Mouse (Mus musculus): ENCODE results near the gene Slitrk5.
"Not testable (repeated sequence)": the region's sequence is repeated elsewhere in the genome, so short reads cannot be mapped to it uniquely, and the experiment has no call there.

Slitrk5 gene

DNA sequence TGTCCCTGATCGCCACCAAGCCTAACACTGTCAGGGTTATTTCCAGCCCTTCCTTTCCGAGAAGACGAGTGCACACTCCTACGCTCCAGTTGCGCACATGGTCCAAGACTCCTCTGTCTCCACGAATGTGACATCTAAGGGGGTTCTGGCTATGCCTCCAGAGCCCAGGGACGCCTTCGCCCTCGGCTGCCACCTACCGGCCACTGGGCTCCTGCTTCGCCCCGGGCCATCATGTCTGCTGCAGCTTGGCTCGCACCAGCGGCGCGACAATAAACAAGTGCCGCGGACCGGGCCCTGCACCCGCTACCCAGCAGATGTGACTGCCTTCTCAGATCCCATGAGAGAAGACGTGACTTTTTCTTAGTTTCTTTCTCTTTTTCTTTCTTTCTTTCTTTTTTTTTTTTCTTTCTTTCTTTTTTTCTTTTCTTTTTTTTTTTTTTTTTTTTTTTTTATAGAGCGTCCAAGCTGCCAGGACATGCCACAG is at the start of gene Slitrk5:
Slitrk5 (plus strand) TSS at position 434 of the 484 bp plus-strand sequence.
- Histone ChIP-seq H3K27me3 (ENCODE audit: control insufficient read depth, insufficient read depth, low read length, poor library complexity, severe bottlenecking) (no peaks in the 10 kb centered on the region; the same call in none of the 2 replicates), H3K36me3 (ENCODE audit: control insufficient read depth, insufficient read depth, low read length, poor library complexity, severe bottlenecking) (no peaks in the 10 kb centered on the region)
- DNase-seq (ENCODE audit: low read depth, low spot score): no peak

DNA sequence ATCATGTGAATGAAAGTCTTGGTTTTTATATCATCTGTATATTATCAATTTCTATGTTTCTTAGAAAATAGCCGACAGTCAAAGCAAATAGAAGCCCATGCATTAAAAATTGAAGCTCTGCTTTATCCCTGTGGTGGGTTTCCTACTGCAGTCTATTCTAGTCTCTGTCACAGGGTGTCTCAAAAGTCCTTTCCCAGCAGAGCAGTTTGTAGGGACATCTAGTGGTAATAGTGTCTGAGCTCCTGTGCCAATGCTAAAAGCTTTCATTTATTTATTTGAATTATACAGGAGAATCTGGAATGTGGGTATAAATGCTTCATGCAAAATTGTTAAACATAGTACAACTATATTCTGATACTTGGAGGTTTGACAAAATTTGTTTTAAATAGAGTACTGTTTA is 2.0 kb upstream of the Slitrk5 start:
- H3K27me3 ChIP-seq (ENCODE audit: control insufficient read depth, insufficient read depth, low read length, poor library complexity, severe bottlenecking): no peaks in the 10 kb centered on the region; the same call in none of the 2 replicates
- no peak for DNase-seq (ENCODE audit: low read depth, low spot score)
- H3K36me3 ChIP-seq (ENCODE audit: control insufficient read depth, insufficient read depth, low read length, poor library complexity, severe bottlenecking): no peaks in the 10 kb centered on the region

DNA sequence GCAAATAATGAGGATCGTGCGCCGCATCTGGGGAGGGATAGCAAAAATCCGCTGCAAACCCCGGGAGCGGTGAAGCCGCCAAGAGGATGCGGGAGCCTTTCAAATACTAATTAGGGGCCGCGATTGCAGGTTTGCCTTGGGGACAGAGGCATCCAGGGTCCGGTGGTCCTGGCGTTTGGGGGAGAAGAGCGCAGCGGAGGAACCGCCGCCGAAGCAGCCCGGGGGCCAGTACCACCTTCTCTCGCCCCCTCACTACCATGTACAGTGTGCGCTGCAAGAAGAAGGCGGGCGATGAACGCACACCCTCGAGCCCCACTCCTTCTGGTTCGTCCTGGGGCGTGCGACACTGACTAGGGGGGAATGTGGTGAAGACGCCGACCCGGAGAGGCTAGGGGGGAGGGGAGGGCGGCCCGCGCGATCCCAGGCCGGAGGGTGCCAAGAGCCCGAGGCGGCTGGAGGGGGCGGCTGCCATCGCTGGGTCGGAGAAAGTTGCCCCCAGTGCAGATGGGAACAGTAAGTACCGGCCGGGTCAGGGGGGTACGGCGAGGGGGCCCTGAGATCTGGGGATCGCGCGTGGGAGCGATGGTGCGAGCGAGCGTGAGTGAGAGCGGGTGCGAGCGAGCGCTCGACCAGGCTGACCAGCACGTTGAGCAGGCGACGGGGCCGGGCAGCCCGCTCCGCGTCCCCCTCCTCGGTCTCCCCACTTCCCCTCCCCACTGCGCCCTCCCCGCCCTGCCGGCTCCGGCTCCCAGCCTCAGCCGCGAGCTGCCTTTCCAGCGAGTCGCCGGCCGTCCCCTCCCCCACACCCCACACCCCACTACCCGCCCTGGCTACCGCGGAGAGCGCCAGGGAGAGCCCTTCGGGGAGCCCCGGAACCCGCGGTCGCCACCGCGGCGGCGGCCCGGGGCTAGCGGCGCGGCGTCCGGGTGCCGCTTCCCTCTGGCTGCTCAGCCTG is 591 bp downstream of the Slitrk5 start:
- H3K36me3 ChIP-seq (ENCODE audit: control insufficient read depth, insufficient read depth, low read length, poor library complexity, severe bottlenecking): no peaks in the 10 kb centered on the region

DNA sequence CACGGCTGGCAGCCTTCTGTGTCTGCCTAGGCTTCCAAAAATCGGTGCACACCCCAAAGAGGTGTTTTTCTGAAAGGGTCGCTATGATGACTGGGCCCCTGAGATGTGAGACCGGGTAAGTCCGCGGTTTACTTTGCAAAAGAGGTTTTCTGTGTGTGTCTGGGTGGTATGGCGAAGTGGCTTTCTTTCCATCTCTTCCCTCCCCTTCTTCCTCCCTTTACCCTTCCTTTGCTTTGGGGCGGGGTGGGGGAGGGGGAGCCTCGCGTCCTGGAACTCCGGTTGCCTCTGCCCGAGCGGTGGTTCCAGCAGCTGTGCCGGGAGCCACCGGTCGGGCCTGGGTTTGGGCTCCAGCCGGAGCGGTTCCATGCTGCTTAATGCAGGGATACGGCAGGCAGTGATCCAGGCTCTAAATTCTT is 1.3 kb downstream of the Slitrk5 start:
- H3K36me3 ChIP-seq (ENCODE audit: control insufficient read depth, insufficient read depth, low read length, poor library complexity, severe bottlenecking): no peaks in the 10 kb centered on the region
- no peak for DNase-seq (ENCODE audit: low read depth, low spot score)
- H3K27me3 ChIP-seq (ENCODE audit: control insufficient read depth, insufficient read depth, low read length, poor library complexity, severe bottlenecking): no peaks in the 10 kb centered on the region; the same call in none of the 2 replicates

More for the DNA sequence above, 591 bp downstream of the Slitrk5 start:
- DNase-seq (ENCODE audit: low read depth, low spot score): no peak
- H3K27me3 ChIP-seq (ENCODE audit: control insufficient read depth, insufficient read depth, low read length, poor library complexity, severe bottlenecking): no peaks in the 10 kb centered on the region; the same call in none of the 2 replicates

GRCm38 (mm10) chr14:111676851-111677291 is 2.0 kb downstream of the Slitrk5 start:
- no peaks in the 10 kb centered on the region for H3K36me3 ChIP-seq (ENCODE audit: control insufficient read depth, insufficient read depth, low read length, poor library complexity, severe bottlenecking)
- no peaks in the 10 kb centered on the region; the same call in none of the 2 replicates for H3K27me3 ChIP-seq (ENCODE audit: control insufficient read depth, insufficient read depth, low read length, poor library complexity, severe bottlenecking)
- DNase-seq (ENCODE audit: low read depth, low spot score): no peak

DNA sequence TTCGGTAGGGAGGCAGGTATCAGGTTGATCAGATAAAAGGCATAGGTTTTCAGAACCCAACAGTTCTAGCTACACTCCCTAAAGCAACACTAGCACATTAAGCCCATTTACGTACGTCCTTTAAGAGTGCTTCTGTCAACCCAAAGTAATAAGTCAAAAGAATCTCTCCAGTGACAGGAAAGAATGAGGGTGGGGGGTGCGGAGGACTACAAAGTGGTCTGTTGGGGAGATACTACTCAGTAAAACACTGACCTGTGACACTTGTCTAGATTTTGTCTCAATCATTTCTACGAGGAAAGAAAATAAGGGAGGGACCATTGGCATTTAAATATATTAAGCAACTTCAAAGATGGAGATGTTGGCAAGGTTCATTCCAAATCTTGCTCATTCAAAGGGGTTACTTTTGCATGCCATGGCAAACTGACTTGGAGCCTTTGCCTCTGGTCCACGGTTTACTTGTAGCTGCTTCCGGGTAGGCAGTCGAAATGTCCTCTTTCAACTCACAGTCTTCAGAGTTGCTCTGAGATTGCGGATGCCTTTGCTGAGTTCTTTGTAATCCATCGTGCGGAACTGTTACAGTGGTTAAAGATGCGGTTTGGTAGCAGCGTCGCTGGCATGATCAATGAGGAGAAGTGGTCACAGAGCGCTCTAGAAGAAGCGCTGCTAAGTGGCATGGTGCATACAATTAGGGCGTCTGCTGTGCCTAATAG is 2.6 kb downstream of the Slitrk5 start:
- Histone ChIP-seq H3K36me3 (ENCODE audit: control insufficient read depth, insufficient read depth, low read length, poor library complexity, severe bottlenecking) (no peaks in the 10 kb centered on the region), H3K27me3 (ENCODE audit: control insufficient read depth, insufficient read depth, low read length, poor library complexity, severe bottlenecking) (no peaks in the 10 kb centered on the region; the same call in none of the 2 replicates)
- no peak for DNase-seq (ENCODE audit: low read depth, low spot score)

DNA sequence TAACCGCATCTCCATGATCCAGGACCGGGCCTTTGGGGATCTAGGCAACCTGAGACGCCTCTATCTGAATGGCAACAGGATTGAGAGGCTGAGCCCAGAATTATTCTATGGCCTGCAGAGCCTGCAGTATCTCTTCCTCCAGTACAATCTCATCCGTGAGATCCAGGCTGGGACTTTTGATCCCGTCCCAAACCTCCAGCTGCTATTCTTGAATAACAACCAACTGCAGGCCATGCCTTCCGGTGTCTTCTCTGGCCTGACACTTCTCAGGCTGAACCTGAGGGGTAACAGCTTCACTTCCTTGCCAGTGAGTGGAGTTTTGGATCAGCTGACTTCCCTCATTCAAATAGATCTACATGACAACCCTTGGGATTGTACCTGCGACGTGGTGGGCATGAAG is 5.4 kb downstream of the Slitrk5 start:
- Histone ChIP-seq H3K27me3 (ENCODE audit: control insufficient read depth, insufficient read depth, low read length, poor library complexity, severe bottlenecking) (no peaks in the 10 kb centered on the region; the same call in none of the 2 replicates), H3K36me3 (ENCODE audit: control insufficient read depth, insufficient read depth, low read length, poor library complexity, severe bottlenecking) (no peaks in the 10 kb centered on the region)
- no peak for DNase-seq (ENCODE audit: low read depth, low spot score)

DNA sequence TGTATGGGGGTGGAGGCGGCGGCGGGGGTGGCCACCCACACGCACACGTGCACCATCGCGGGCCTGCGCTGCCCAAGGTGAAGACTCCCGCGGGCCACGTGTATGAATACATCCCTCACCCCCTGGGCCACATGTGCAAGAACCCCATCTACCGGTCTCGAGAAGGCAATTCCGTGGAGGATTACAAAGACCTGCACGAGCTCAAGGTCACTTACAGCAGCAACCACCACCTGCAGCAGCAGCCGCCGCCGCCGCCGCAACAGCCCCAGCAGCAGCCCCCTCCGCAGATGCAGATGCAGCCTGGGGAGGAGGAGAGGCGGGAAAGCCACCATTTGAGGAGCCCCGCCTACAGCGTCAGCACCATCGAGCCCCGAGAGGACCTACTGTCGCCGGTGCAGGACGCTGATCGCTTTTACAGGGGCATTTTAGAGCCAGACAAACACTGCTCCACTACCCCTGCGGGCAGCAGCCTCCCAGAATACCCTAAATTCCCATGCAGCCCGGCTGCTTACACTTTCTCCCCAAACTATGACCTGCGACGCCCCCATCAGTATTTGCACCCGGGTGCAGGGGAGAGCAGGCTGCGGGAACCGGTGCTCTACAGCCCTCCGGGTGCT is 6.3 kb downstream of the Slitrk5 start:
- DNase-seq (ENCODE audit: low read depth, low spot score): no peak
- no peaks in the 10 kb centered on the region; the same call in 1 of the 2 replicates for H3K27me3 ChIP-seq (ENCODE audit: control insufficient read depth, insufficient read depth, low read length, poor library complexity, severe bottlenecking)
- no peaks in the 10 kb centered on the region for H3K36me3 ChIP-seq (ENCODE audit: control insufficient read depth, insufficient read depth, low read length, poor library complexity, severe bottlenecking)

- H3K27me3 ChIP-seq (ENCODE audit: control insufficient read depth, insufficient read depth, low read length, poor library complexity, severe bottlenecking): no peaks in the 10 kb centered on the region; the same call in 1 of the 2 replicates
- no peak for DNase-seq (ENCODE audit: low read depth, low spot score)
- H3K36me3 ChIP-seq (ENCODE audit: control insufficient read depth, insufficient read depth, low read length, poor library complexity, severe bottlenecking): no peaks in the 10 kb centered on the region
Observed at GRCm38 (mm10) chr14:111681773-111682172, 6.9 kb downstream of the Slitrk5 start.

GRCm38 (mm10) chr14:111683543-111683942 is 8.6 kb downstream of the Slitrk5 start:
- no peak for DNase-seq (ENCODE audit: low read depth, low spot score)
- H3K36me3 ChIP-seq (ENCODE audit: control insufficient read depth, insufficient read depth, low read length, poor library complexity, severe bottlenecking): no peaks in the 10 kb centered on the region
- H3K27me3 ChIP-seq (ENCODE audit: control insufficient read depth, insufficient read depth, low read length, poor library complexity, severe bottlenecking): no peaks in the 10 kb centered on the region; the same call in 1 of the 2 replicates

- not testable (repeated sequence) for DNase-seq (ENCODE audit: low read depth, low spot score); H3K36me3 ChIP-seq (ENCODE audit: control insufficient read depth, insufficient read depth, low read length, poor library complexity, severe bottlenecking)
Observed at GRCm38 (mm10) chr14:111690139-111690538, 15.2 kb downstream of the Slitrk5 start.

DNA sequence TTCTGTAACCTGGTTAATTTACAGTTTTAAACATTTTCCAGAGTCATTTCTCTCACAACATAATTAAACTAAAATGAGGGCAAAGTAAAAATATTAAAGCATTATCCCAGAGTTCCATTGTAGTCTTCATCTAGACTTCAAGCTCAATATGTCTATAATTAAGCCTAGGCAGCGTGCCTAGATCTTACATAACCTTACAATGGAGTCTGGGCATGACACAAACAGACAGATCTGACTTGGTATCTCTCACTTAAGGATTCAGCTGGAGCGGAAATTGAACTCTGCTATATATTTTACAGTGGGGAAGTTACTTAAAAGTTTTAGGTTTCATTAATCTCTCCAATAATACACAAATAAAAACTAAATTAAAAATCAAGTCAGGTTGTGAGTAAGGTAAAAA is 54.9 kb downstream of the Slitrk5 start:
- no peak for DNase-seq (ENCODE audit: low read depth, low spot score)
- H3K36me3 ChIP-seq (ENCODE audit: control insufficient read depth, insufficient read depth, low read length, poor library complexity, severe bottlenecking): no peaks in the 10 kb centered on the region
- no peaks in the 10 kb centered on the region for H3K27me3 ChIP-seq (ENCODE audit: control insufficient read depth, insufficient read depth, low read length, poor library complexity, severe bottlenecking)

More at GRCm38 (mm10) chr14:111690139-111690538, 15.2 kb downstream of the Slitrk5 start:
- not testable (repeated sequence) for H3K27me3 ChIP-seq (ENCODE audit: control insufficient read depth, insufficient read depth, low read length, poor library complexity, severe bottlenecking)

Measured in splenic B cell, adult 2 months (primary cell).